18 mouse cellular contexts compared by ENCODE assay signal in the genomic region with DNA sequence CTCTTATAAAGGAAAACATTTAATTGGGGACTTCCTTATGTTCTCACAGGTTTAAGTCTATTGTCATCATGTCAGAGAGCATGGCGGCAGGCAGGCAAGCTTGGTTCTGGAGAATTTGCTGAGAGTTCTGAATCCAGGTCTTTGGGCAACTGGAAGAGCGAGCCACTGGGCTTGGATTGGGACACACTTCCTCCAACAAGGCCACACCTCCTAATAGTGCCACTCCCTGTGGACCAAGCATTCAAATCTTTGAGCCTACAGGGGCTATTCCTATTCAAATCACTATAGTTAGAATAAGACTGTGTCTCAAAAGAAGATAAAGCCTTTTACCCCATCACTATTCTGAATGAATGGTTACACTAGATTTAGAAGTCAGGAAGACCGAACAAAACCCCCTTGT.
"Had no signal": no experiment of that assay in that cellular context is flagged by ENCODE, and none has a peak within 500 bp of the region (broad histone marks: within the 10 kb centered on the region; RNA-seq: fewer than 3 reads in every experiment).

No protein-coding gene starts in this region.

- H3K4me2 ChIP-seq: lung, embryonic 15.5 days; midbrain, embryonic 11.5 days; midbrain, embryonic 13.5 days; midbrain, embryonic 15.5 days; neural tube, embryonic 12.5 days; stomach, embryonic 15.5 days had no signal

- H3K4me1 ChIP-seq: neural tube, embryonic 12.5 days; stomach, embryonic 15.5 days had no signal

- DNase-seq: liver, postnatal 0 days; lung, adult 2 months; lung, postnatal 14 days; lung, postnatal 36 days; right cerebral cortex, postnatal 14 days; thymus, adult 2 months; thymus, postnatal 25 days; thymus, postnatal 4 days had no signal

- H3K27ac ChIP-seq: lung, embryonic 15.5 days; macrophage; midbrain, embryonic 13.5 days; midbrain, embryonic 15.5 days; neural tube, embryonic 12.5 days; stomach, embryonic 15.5 days; stomach, postnatal 0 days had no signal

- H3K36me3 ChIP-seq: lung, embryonic 15.5 days; midbrain, embryonic 13.5 days; midbrain, embryonic 15.5 days; neural tube, embryonic 12.5 days; stomach, embryonic 15.5 days had no signal

- H3K4me3 ChIP-seq: lung, embryonic 15.5 days; megakaryocyte, embryonic 14.5 days; midbrain, embryonic 13.5 days; midbrain, embryonic 15.5 days; neural tube, embryonic 12.5 days; stomach, embryonic 15.5 days had no signal

- H3K27me3 ChIP-seq: lung, embryonic 15.5 days; megakaryocyte, embryonic 14.5 days; midbrain, embryonic 13.5 days; midbrain, embryonic 15.5 days; neural tube, embryonic 12.5 days; stomach, embryonic 15.5 days had no signal

- H3K9ac ChIP-seq: liver, postnatal 0 days; lung, embryonic 15.5 days; midbrain, embryonic 13.5 days; midbrain, embryonic 15.5 days; neural tube, embryonic 12.5 days; stomach, embryonic 15.5 days had no signal

- H3K9me3 ChIP-seq: lung, embryonic 15.5 days; megakaryocyte, embryonic 14.5 days; midbrain, embryonic 13.5 days; midbrain, embryonic 15.5 days; neural tube, embryonic 12.5 days; stomach, embryonic 15.5 days had no signal

- ATAC-seq: liver, postnatal 0 days; lung, postnatal 0 days; midbrain, embryonic 13.5 days; midbrain, embryonic 15.5 days had no signal
